Mouse (Mus musculus): Measurements from ENCODE around the gene Sept9.

DNA sequence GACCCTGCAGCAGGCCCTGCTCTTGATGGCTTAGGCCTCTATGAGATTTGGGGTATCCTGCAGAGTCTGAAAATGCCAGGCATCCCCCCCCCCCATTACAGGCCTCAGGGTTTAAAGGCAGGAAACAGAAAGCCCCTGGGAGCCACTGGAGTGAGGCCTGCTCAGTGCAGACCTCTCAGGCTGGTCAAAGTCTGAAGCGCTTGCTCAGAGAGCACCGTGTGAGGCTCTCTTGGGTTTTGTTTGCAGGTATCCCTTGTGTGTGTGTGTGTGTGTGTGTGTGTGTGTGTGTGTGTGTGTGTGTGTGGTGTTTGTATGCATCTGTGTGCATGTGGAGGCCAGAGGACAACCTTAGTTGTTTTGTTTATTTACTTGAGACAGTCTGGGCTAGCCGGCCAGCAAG lies 164.5 kb downstream of the Sept9 start:
- TF ChIP-seq CTCF (IDR thresholded peaks at IDR 0.05; ENCODE audit: low read depth): no peak
- no peak for TF ChIP-seq EP300 (IDR thresholded peaks at IDR 0.05; ENCODE audit: low read depth)
